Mouse (Mus musculus) kidney, embryonic 16.5 days (tissue): ENCODE results near the gene Alkbh3. TPM values are rescaled to one million over a fixed set of nuclear protein-coding genes. Genes with fewer than 3 reads are reported as not detected.

Source experiments
- ATAC-seq: fragments of 200-750 bp; cut with Nextera tagmentation; 2 replicates; pipeline ENCODE4 v1.8.0; 2017; ENCODE audit warnings: moderate TSS enrichment; ENCODE audit not compliant: low FRiP score, low TSS enrichment
- H3K27ac ChIP-seq: fragments of 300-500 bp; sonication (generic); 2 replicates; pipeline ENCODE4 v1.5.1; 2014; ENCODE audit warnings: low read length
- H3K27me3 ChIP-seq: fragments of 300-500 bp; sonication (generic); 2 replicates; pipeline ENCODE4 v1.6.1; 2014; ENCODE audit warnings: low read length, control low read depth, mixed read lengths; ENCODE audit not compliant: insufficient read depth
- H3K36me3 ChIP-seq: fragments of 300-500 bp; sonication (generic); 2 replicates; pipeline ENCODE4 v1.6.1; 2014; ENCODE audit warnings: low read length, control low read depth, mixed read lengths; ENCODE audit not compliant: insufficient read depth
- H3K4me1 ChIP-seq: fragments of 300-500 bp; sonication (generic); 2 replicates; pipeline ENCODE4 v1.6.1; 2014; ENCODE audit warnings: low read length, control low read depth, mixed read lengths; ENCODE audit not compliant: insufficient read depth
- H3K4me2 ChIP-seq: fragments of 300-500 bp; sonication (generic); replicated peaks from 2 replicates; pipeline ENCODE4 v1.6.1; 2014; ENCODE audit warnings: low read depth, low read length
- H3K4me3 ChIP-seq: fragments of 300-500 bp; sonication (generic); 2 replicates; pipeline ENCODE4 v1.5.1; 2014; ENCODE audit warnings: mild to moderate bottlenecking, low read length
- H3K9ac ChIP-seq: fragments of 300-500 bp; sonication (generic); replicated peaks from 2 replicates; pipeline ENCODE4 v1.6.1; 2014; ENCODE audit warnings: low read length
- H3K9me3 ChIP-seq: fragments of 300-500 bp; sonication (generic); 2 replicates; pipeline ENCODE4 v1.6.1; 2016; ENCODE audit warnings: low read length, control low read depth
- WGBS: fragments of 180-500 bp; shearing (Covaris S2); extraction: QIAGEN DNeasy Blood & Tissue Kit; methylation state at CpG from one replicate; pipeline ENCODE4 v1.1.7; 2014; 5-methylcytosine and 5-hydroxymethylcytosine counted together
- polyA plus RNA-seq: library from polyadenylated mRNA; unstranded; fragments of >200 nt; fragmentation: Nextera tagmentation; extraction: Ambion mirVana; gene quantifications from 2 replicates; pipeline ENCODE4 v1.2.1, GENCODE M21; 2015

Alkbh3 gene
- polyA plus RNA-seq, 1 experiment from 2014 or later = 67.5 TPM

DNA sequence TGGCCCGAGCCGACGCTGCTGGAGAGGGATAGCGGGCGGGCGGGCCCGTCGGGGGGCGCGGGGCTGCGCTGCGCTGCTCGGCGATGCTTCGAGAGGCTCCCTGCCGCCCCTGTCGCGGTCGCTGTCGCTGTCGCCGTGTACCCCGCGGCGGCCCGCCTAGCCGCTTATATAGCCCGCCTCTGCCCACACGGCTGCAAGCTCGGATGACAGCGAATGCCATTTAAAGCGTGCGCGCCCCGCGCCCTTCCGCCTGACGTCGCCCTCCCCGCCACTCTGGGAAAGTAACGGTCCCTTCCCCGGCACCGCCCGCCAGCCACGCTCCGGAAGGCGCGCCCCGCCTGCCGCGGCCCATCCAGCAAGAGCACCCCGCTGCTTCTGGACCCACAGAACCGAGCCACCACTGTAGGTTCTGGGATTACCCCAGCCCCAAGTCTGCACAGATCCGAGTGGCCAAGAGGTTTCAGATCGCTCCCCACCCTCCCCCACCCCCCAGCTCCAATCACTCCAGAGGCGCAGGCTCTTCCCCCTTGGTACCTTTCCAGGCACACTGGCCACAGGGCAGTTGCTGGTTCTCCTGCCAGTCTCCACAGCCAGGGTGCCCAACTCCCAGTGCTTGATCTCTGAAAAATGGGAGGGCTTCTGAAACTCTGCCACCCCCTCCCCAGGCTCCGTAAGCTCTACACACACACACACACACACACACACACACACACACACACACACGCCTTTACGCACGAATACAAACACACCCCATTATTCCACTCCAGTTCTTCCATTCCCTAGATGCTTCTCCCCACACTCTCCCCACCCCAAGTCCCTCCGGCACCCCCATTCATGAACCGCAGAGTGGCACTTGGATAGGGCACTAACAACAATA lies 53.5 kb downstream of the Alkbh3 start, which contains the start of gene Gm13889:
Gene Gm13889 (minus strand): TSS at position 294 of the 877 bp plus-strand sequence.
- Histone ChIP-seq H3K36me3 (no peaks in the 10 kb centered on the region), H3K27me3 (peaks cover 41% of the 10 kb centered on the region), H3K4me3 (peak within 1 kb of the TSS; percentile 65), H3K4me2 (peak within 1 kb of the TSS; percentile 84), H3K9ac (peak within 1 kb of the TSS; percentile 72), H3K9me3 (no peaks in the 10 kb centered on the region), H3K27ac (peak within 1 kb of the TSS; percentile 9; the same call in 1 of the 2 replicates), H3K4me1 (peaks cover 20% of the 10 kb centered on the region)
- peak; percentile 70 for ATAC-seq
- 4% methylated on average over 57 of the region's 62 CpGs for WGBS

DNA sequence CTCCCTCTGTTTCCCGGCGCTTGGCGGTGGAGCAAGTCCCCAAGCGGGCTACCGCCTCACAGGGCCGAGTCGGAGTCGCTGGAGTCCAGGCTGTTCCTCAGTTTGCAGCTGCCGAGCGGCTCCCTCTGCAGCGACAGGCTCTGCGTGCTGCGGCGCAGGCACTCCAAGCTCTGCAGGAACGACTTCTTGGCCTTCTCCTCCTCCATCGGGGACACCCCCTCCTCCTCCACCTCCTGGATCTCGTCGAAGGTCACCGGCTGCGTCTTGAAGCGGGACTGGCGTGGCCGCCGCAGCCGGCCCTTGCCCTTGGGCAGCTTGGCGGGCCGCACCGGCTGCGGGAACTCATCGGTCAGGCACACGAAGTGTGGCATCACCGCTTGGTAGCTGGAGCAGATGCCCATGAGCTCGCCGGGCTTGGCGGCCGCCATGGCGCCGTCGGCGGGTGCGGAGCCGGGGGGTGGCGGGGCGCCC lies 54.2 kb downstream of the Alkbh3 start:
- peak overlapping the region; percentile 72 for H3K9ac ChIP-seq
- H3K27me3 ChIP-seq = peaks cover 41% of the 10 kb centered on the region
- peaks cover 20% of the 10 kb centered on the region for H3K4me1 ChIP-seq
- H3K27ac ChIP-seq = peak overlapping the region; percentile 9; the same call in 1 of the 2 replicates
- H3K4me3 ChIP-seq = peak overlapping the region; percentile 65
- ATAC-seq = peak; percentile 66
- WGBS = under 1% methylated on average over 38 of the region's 44 CpGs
- H3K36me3 ChIP-seq = no peaks in the 10 kb centered on the region
- peak overlapping the region; percentile 84 for H3K4me2 ChIP-seq
- no peaks in the 10 kb centered on the region for H3K9me3 ChIP-seq

- under 1% methylated on average over 31 of the region's 31 CpGs for WGBS
- Histone ChIP-seq H3K4me3 (peak overlapping the region; percentile 65), H3K27ac (peak overlapping the region; percentile 9; the same call in 1 of the 2 replicates), H3K4me2 (peak overlapping the region; percentile 84), H3K4me1 (peaks cover 20% of the 10 kb centered on the region), H3K9me3 (no peaks in the 10 kb centered on the region), H3K9ac (peak overlapping the region; percentile 72), H3K36me3 (no peaks in the 10 kb centered on the region), H3K27me3 (peaks cover 41% of the 10 kb centered on the region)
- peak; percentile 13; the same call in 1 of the 2 replicates for ATAC-seq
These were observed 54.7 kb downstream of the Alkbh3 start for GRCm38 (mm10) chr2:93955886-93956285.

GRCm38 (mm10) chr2:93954781-93955578 lies 55.6 kb downstream of the Alkbh3 start:
- Histone ChIP-seq H3K9ac (peak overlapping the region; percentile 72; the same call in 1 of the 2 replicates), H3K4me2 (peak overlapping the region; percentile 84), H3K9me3 (no peaks in the 10 kb centered on the region), H3K36me3 (no peaks in the 10 kb centered on the region), H3K27ac (no peak overlapping the region), H3K4me1 (peaks cover 20% of the 10 kb centered on the region), H3K27me3 (peaks cover 41% of the 10 kb centered on the region), H3K4me3 (peak overlapping the region; percentile 65)
- no peak for ATAC-seq
- WGBS = under 1% methylated on average over 32 of the region's 32 CpGs

DNA sequence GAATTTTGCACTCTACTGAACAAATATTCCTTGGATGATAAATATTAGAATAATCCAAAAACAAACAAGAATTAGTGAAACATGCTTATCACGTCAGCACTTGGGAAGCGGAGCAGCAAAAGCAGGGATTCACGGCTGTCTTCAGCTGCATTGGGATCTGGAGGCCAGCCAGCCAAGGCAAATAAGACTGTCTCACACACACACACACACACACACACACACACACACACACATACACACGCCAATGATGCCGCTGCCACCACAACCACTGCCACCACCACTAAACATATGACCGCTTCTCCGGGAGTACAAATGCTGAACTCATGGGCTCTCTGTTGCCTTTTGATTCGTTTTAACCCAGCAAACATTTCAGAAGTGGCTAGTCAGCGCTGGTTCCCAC lies 56.9 kb downstream of the Alkbh3 start:
- H3K4me3 ChIP-seq = no peak overlapping the region
- H3K9ac ChIP-seq = no peak overlapping the region
- no peaks in the 10 kb centered on the region for H3K36me3 ChIP-seq
- no peaks in the 10 kb centered on the region for H3K9me3 ChIP-seq
- ATAC-seq = no peak
- no peak overlapping the region for H3K27ac ChIP-seq
- H3K4me1 ChIP-seq = peaks cover 20% of the 10 kb centered on the region
- H3K4me2 ChIP-seq = no peak overlapping the region
- WGBS = 83% methylated on average over 9 of the region's 9 CpGs
- peaks cover 41% of the 10 kb centered on the region for H3K27me3 ChIP-seq

- ATAC-seq = no peak
- Histone ChIP-seq H3K27ac (no peak overlapping the region), H3K27me3 (no peaks in the 10 kb centered on the region), H3K36me3 (no peaks in the 10 kb centered on the region), H3K4me3 (no peak overlapping the region), H3K9me3 (peaks cover 6% of the 10 kb centered on the region), H3K9ac (no peak overlapping the region), H3K4me1 (peaks cover 5% of the 10 kb centered on the region), H3K4me2 (no peak overlapping the region)
- WGBS = 54% methylated on average over 5 of the region's 5 CpGs
These were observed 63.6 kb downstream of the Alkbh3 start for GRCm38 (mm10) chr2:93946976-93947375.

DNA sequence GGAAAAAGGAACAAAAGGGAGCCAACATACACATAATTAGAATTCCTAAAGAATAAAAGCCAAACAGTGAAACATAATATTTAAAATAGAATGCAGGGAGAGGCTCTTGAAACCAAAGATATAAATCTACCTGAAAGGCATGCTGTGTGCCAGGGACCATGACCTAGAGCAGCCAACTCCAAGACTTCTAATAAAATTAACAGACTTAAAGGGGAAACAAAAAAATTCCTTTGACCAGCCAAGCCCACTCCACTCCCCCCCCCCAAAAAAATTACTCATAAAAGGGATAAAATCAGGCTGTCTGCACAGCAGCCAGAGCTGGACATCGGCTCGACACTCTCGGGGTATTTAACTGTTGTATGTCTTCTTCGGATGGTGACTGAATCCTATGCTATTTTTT lies 65.8 kb downstream of the Alkbh3 start:
- no peak overlapping the region for H3K9ac ChIP-seq
- no peak overlapping the region for H3K27ac ChIP-seq
- H3K4me2 ChIP-seq = no peak overlapping the region
- no peaks in the 10 kb centered on the region for H3K27me3 ChIP-seq
- no peaks in the 10 kb centered on the region for H3K36me3 ChIP-seq
- no peak overlapping the region for H3K4me3 ChIP-seq
- ATAC-seq = no peak
- WGBS = 71% methylated on average over 4 of the region's 4 CpGs
- peaks cover 7% of the 10 kb centered on the region for H3K4me1 ChIP-seq
- peaks cover 6% of the 10 kb centered on the region for H3K9me3 ChIP-seq

DNA sequence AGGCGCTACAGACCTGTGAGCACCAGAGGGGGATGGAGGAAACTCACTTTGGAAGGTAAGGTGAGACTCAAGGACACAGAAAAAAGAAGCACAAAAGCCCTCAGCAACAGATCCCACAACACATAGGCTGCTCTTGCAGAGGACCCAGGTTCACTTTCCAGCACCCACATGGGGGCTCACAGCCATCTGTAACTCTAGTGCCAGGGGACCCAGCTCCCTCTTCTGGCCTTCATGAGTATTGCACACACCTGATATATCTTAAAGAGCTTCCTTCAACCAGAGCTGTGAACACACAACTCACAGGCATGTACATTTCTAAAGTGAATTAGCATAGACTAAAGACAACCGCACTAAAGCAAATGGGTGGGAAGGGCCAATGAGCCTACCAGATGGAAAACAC lies 66.5 kb downstream of the Alkbh3 start:
- H3K9ac ChIP-seq = no peak overlapping the region
- no peak for ATAC-seq
- 89% methylated on average over 2 of the region's 2 CpGs for WGBS

DNA sequence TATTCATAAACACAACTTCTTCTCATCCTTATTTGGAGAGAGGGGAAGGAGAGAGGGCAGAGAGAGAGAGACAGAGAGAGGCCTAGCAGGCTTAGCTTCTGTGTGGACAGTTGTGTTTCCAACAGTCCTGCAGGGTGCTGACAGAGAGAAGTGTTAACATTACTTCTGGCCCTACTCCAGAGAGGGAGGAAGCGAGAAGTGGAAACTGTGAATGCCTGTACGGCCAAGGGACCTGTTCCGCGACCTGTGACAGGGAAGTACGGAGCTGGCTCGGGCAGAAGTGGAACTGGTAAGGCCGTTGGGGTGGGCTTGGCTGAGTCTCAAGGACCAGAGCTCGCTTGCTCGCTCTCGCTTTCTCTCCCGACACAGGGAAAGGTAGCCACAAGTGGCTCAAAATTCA lies 68.9 kb downstream of the Alkbh3 start:
- H3K36me3 ChIP-seq = no peaks in the 10 kb centered on the region
- H3K9me3 ChIP-seq = peaks cover 6% of the 10 kb centered on the region
- H3K4me3 ChIP-seq = no peak overlapping the region
- H3K27me3 ChIP-seq = no peaks in the 10 kb centered on the region
- peaks cover 5% of the 10 kb centered on the region for H3K4me1 ChIP-seq
- 54% methylated on average over 11 of the region's 11 CpGs for WGBS
- no peak overlapping the region for H3K27ac ChIP-seq
- H3K9ac ChIP-seq = no peak overlapping the region
- 0 out of 2 replicates have a peak, but pooled peaks have one; percentile 35 for ATAC-seq
- no peak overlapping the region for H3K4me2 ChIP-seq

More for the DNA sequence above, 66.5 kb downstream of the Alkbh3 start:
- no peaks in the 10 kb centered on the region for H3K27me3 ChIP-seq
- H3K4me2 ChIP-seq = no peak overlapping the region
- no peak overlapping the region for H3K27ac ChIP-seq
- H3K4me1 ChIP-seq = peaks cover 7% of the 10 kb centered on the region
- no peaks in the 10 kb centered on the region for H3K36me3 ChIP-seq
- H3K4me3 ChIP-seq = no peak overlapping the region
- H3K9me3 ChIP-seq = peaks cover 6% of the 10 kb centered on the region
